Mouse (Mus musculus): ENCODE data around the gene Baz1b. TPM values are rescaled to one million over a fixed set of nuclear protein-coding genes. Genes with fewer than 3 reads are reported as not detected.
A peak's percentile ranks its signal among the peaks of the same experiment; 100 is the strongest.

Gene Baz1b
- 26.9 and 27.5 TPM in 2 replicates for total RNA-seq (2014; rRNA removed)
- polyA plus RNA-seq (2012; rRNA removed), result 8.8 and 11.9 TPM in 2 replicates

DNA sequence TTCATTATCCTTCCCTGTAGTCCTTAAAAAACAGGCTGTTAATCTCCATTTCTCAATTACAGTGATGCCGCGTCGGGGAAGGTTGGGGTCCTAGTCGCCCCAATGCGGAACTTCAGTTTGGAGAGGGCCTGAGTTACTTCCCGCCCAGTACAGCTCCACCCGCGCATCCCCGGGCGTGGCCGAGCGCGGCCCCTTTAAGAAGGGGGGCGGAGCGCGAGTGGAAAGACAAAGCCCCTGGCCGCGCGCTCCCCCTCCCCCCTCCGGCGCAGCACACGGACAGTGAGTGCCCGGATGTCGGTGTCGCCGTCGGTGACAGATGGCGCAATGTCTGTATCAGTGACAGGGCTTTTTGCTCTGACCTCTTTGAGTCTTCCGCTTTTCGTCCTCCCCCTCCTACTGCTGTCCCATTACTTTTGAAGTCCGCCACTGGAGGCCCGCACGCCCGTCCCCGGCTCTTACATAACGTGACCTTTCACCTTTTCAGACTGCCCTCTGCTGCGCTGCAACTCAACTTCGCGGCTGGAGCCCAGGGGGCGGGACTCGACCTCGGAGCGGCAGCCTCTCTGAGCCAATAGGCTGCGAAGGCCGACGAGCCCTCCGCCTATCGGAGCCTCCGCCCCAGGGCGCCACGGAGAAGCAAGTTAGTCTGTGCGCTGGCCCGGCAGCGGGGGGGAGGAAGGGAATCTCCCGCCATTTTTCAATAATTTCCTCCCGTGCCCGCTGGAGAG lies at the start of gene Baz1b:
Gene Baz1b, plus strand, starts transcription at position 644 of the 728 bp plus-strand sequence.
- Histone ChIP-seq H3K4me1 (ENCODE audit: control insufficient read depth, insufficient read depth, low read length) (peaks cover 19% of the 10 kb centered on the region), H3K9ac (ENCODE audit: low read depth, low read length) (peak within 1 kb of the TSS; percentile 97), H3K79me2 (ENCODE audit: control insufficient read depth, insufficient read depth, low read length) (peaks cover 15% of the 10 kb centered on the region; the same call in 1 of the 2 replicates), H3K4me3 (ENCODE audit: insufficient read depth, low read depth, low read length) (peak within 1 kb of the TSS; percentile 90), H3K27ac (replicated peaks; ENCODE audit: insufficient read depth, low read depth, low read length) (peak within 1 kb of the TSS; percentile 94), H3K27me3 (ENCODE audit: control insufficient read depth, insufficient read depth, low read length) (no peaks in the 10 kb centered on the region), H3K36me3 (ENCODE audit: control insufficient read depth, insufficient read depth, low read length) (peaks cover 4% of the 10 kb centered on the region)
- DNase-seq (ENCODE audit: extremely low read depth, low read depth, low spot score), result peak; percentile 96
- WGBS, result under 1% methylated on average over 57 of the region's 57 CpGs
- TF ChIP-seq CTCF (IDR thresholded peaks at IDR 0.05; ENCODE audit: low read depth, low read length) (no peak), POLR2A (IDR thresholded peaks at IDR 0.05; ENCODE audit: extremely low read depth, insufficient read depth, low read length) (0 out of 2 replicates have a peak, but pooled peaks have one; percentile 28)

DNA sequence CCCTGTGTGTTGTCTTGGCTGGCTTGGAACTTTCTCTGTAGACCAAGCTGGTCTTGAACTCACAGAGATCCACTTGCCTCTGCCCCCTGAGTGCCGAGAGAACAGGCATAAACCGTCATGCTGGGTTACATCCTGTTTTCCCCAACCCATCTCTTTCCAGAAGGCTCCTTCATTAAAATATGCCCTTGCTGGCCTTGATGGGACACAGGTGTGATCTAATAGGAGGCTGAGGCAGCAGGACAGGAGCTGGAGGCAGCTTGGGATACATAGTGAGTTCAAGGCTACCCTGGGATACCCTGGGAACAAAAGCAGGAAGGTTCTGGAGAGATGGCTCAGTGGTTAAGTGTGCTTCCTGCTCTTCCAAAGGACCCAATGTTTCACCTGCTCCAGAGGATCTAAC lies 47.2 kb upstream of the Baz1b start:
- DNase-seq (ENCODE audit: extremely low read depth, low read depth, low spot score), result peak; percentile 52
- H3K4me3 ChIP-seq (ENCODE audit: insufficient read depth, low read depth, low read length), result no peak overlapping the region
- no peaks in the 10 kb centered on the region for H3K27me3 ChIP-seq (ENCODE audit: control insufficient read depth, insufficient read depth, low read length)
- H3K9ac ChIP-seq (ENCODE audit: low read depth, low read length), result no peak overlapping the region
- no peaks in the 10 kb centered on the region for H3K79me2 ChIP-seq (ENCODE audit: control insufficient read depth, insufficient read depth, low read length)
- TF ChIP-seq POLR2A (IDR thresholded peaks at IDR 0.05; ENCODE audit: extremely low read depth, insufficient read depth, low read length) (no peak), CTCF (IDR thresholded peaks at IDR 0.05; ENCODE audit: low read depth, low read length) (no peak)
- WGBS, result 55% methylated on average over 2 of the region's 2 CpGs
- no peaks in the 10 kb centered on the region for H3K4me1 ChIP-seq (ENCODE audit: control insufficient read depth, insufficient read depth, low read length)
- H3K36me3 ChIP-seq (ENCODE audit: control insufficient read depth, insufficient read depth, low read length), result peaks cover 19% of the 10 kb centered on the region
- no peak overlapping the region for H3K27ac ChIP-seq (replicated peaks; ENCODE audit: insufficient read depth, low read depth, low read length)

DNA sequence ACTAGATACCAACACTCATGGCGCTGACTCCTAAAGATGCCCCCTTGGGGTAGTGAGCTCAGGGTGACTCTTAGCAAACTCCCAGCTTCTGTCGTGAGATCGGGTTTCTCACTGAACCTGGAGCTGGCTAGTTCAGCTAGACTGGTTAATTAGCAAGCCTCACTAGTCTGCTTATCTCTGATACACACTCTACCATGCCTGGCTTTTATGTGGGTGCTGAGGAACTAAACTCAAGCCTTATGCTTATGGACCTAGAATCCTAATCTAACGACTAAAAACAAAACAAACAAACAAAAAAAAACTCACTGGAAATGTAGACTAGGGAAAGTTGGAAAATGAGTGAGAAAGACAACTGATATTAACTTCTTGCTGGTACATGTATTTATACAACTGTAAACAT lies 42.6 kb upstream of the Baz1b start:
- Histone ChIP-seq H3K27ac (replicated peaks; ENCODE audit: insufficient read depth, low read depth, low read length) (no peak overlapping the region), H3K79me2 (ENCODE audit: control insufficient read depth, insufficient read depth, low read length) (no peaks in the 10 kb centered on the region), H3K27me3 (ENCODE audit: control insufficient read depth, insufficient read depth, low read length) (no peaks in the 10 kb centered on the region), H3K36me3 (ENCODE audit: control insufficient read depth, insufficient read depth, low read length) (no peaks in the 10 kb centered on the region), H3K4me1 (ENCODE audit: control insufficient read depth, insufficient read depth, low read length) (0 out of 2 replicates have a peak, but pooled peaks cover 2% of the 10 kb centered on the region), H3K9ac (ENCODE audit: low read depth, low read length) (no peak overlapping the region), H3K4me3 (ENCODE audit: insufficient read depth, low read depth, low read length) (no peak overlapping the region)
- WGBS, result 45% methylated on average over 4 of the region's 4 CpGs
- TF ChIP-seq CTCF (IDR thresholded peaks at IDR 0.05; ENCODE audit: low read depth, low read length), result no peak
- no peak for TF ChIP-seq POLR2A (IDR thresholded peaks at IDR 0.05; ENCODE audit: extremely low read depth, insufficient read depth, low read length)
- no peak for DNase-seq (ENCODE audit: extremely low read depth, low read depth, low spot score)

DNA sequence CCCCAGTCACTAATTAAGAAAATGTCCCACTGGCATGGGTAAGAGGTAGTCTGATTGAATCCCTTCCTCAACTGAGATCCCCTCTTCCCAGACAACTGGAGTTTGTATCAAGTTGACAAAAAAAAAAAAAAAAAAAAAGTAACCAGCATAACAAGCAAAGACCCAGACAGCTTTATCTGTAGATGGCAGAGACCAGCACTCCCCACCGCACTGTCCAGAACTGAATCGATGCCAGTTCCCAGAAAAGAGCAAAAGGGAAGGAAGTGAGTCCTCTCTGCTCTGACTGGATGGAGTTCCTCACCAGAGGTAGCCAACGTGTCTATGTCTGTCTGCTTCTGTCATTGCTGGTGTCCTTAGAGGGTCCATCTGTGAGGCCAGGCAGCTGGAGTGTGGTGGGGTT lies 41.5 kb upstream of the Baz1b start:
- no peak for TF ChIP-seq CTCF (IDR thresholded peaks at IDR 0.05; ENCODE audit: low read depth, low read length)
- TF ChIP-seq POLR2A (IDR thresholded peaks at IDR 0.05; ENCODE audit: extremely low read depth, insufficient read depth, low read length), result no peak
- H3K79me2 ChIP-seq (ENCODE audit: control insufficient read depth, insufficient read depth, low read length), result peaks cover 5% of the 10 kb centered on the region; the same call in 1 of the 2 replicates
- no peak overlapping the region for H3K9ac ChIP-seq (ENCODE audit: low read depth, low read length)
- H3K4me3 ChIP-seq (ENCODE audit: insufficient read depth, low read depth, low read length), result no peak overlapping the region
- H3K36me3 ChIP-seq (ENCODE audit: control insufficient read depth, insufficient read depth, low read length), result no peaks in the 10 kb centered on the region
- H3K27ac ChIP-seq (replicated peaks; ENCODE audit: insufficient read depth, low read depth, low read length), result no peak overlapping the region
- DNase-seq (ENCODE audit: extremely low read depth, low read depth, low spot score), result no peak
- peaks cover 4% of the 10 kb centered on the region for H3K4me1 ChIP-seq (ENCODE audit: control insufficient read depth, insufficient read depth, low read length)
- H3K27me3 ChIP-seq (ENCODE audit: control insufficient read depth, insufficient read depth, low read length), result no peaks in the 10 kb centered on the region
- WGBS, result 60% methylated on average over 3 of the region's 3 CpGs

DNA sequence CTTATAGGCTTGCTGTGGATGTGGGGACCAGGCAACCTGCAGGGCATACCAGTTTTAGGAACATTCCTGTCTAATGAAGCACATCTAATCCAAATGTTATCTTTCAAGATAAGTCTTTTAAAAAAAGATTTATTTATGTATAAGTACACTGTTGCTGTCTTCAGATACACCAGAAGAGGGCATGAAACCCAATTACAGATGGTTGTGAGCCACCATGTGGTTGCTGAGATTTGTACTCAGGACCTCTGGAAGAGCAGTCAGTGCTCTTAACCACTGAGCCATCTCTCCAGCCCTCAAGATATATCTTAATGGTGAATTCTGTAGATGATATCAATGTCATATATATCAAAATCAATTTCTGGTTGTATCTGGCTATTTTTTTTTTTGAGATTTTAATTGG lies 41.1 kb upstream of the Baz1b start:
- Histone ChIP-seq H3K9ac (ENCODE audit: low read depth, low read length) (no peak overlapping the region), H3K4me3 (ENCODE audit: insufficient read depth, low read depth, low read length) (no peak overlapping the region), H3K4me1 (ENCODE audit: control insufficient read depth, insufficient read depth, low read length) (peaks cover 5% of the 10 kb centered on the region), H3K27ac (replicated peaks; ENCODE audit: insufficient read depth, low read depth, low read length) (no peak overlapping the region), H3K79me2 (ENCODE audit: control insufficient read depth, insufficient read depth, low read length) (peaks cover 5% of the 10 kb centered on the region; the same call in 1 of the 2 replicates), H3K36me3 (ENCODE audit: control insufficient read depth, insufficient read depth, low read length) (no peaks in the 10 kb centered on the region), H3K27me3 (ENCODE audit: control insufficient read depth, insufficient read depth, low read length) (no peaks in the 10 kb centered on the region)
- TF ChIP-seq POLR2A (IDR thresholded peaks at IDR 0.05; ENCODE audit: extremely low read depth, insufficient read depth, low read length), result no peak
- no peak for TF ChIP-seq CTCF (IDR thresholded peaks at IDR 0.05; ENCODE audit: low read depth, low read length)
- no peak for DNase-seq (ENCODE audit: extremely low read depth, low read depth, low spot score)

DNA sequence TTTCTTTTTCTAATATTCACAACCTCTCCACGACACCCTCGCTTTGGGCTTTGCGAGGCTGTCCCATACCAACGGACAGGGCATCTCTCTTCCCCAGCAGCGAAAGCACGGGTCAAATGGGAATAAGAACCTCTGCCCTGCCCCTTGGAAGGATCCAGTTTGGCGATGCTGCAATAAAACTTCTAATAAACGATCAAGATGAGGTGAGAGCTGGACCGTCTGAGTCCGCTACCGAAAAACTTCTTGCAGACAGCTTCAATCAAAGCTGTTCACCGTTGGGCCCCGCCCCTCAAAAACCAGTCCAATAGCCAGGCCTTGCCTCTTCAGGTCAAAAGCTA lies 38.4 kb upstream of the Baz1b start:
- peak overlapping the region; percentile 37 for H3K4me3 ChIP-seq (ENCODE audit: insufficient read depth, low read depth, low read length)
- H3K4me1 ChIP-seq (ENCODE audit: control insufficient read depth, insufficient read depth, low read length), result peaks cover 5% of the 10 kb centered on the region
- under 1% methylated on average over 13 of the region's 13 CpGs for WGBS
- H3K27ac ChIP-seq (replicated peaks; ENCODE audit: insufficient read depth, low read depth, low read length), result peak overlapping the region; percentile 32
- H3K36me3 ChIP-seq (ENCODE audit: control insufficient read depth, insufficient read depth, low read length), result peaks cover 3% of the 10 kb centered on the region; the same call in 1 of the 2 replicates
- no peaks in the 10 kb centered on the region for H3K27me3 ChIP-seq (ENCODE audit: control insufficient read depth, insufficient read depth, low read length)
- no peak for DNase-seq (ENCODE audit: extremely low read depth, low read depth, low spot score)
- no peak for TF ChIP-seq POLR2A (IDR thresholded peaks at IDR 0.05; ENCODE audit: extremely low read depth, insufficient read depth, low read length)
- no peak for TF ChIP-seq CTCF (IDR thresholded peaks at IDR 0.05; ENCODE audit: low read depth, low read length)
- H3K9ac ChIP-seq (ENCODE audit: low read depth, low read length), result peak overlapping the region; percentile 51
- peaks cover 5% of the 10 kb centered on the region; the same call in 1 of the 2 replicates for H3K79me2 ChIP-seq (ENCODE audit: control insufficient read depth, insufficient read depth, low read length)

Data from liver, adult 2 months (tissue).